Mouse (Mus musculus) cortical plate, adult 2 months (tissue): Measurements from ENCODE around the gene Dlg2.

ENCODE experiments used
- CTCF ChIP-seq: fragments of 200-500 bp; IDR thresholded peaks from 2 replicates; pipeline ENCODE4 v1.5.1; 2011; ENCODE audit warnings: mild to moderate bottlenecking, control low read depth, low read length; ENCODE audit not compliant: insufficient read depth; ENCODE audit errors: extremely low read depth
- POLR2A ChIP-seq: fragments of 200-500 bp; IDR thresholded peaks from 2 replicates; pipeline ENCODE4 v1.6.1; 2011; ENCODE audit warnings: mild to moderate bottlenecking, low read length, control low read depth; ENCODE audit not compliant: insufficient read depth; ENCODE audit errors: extremely low read depth

- peak; percentile 23; the same call in 1 of the 2 replicates for TF ChIP-seq POLR2A
- TF ChIP-seq CTCF = no peak
These were observed 20.2 kb upstream of the Dlg2 start for GRCm38 (mm10) chr7:90456149-90456844.
